Mouse (Mus musculus) stomach, postnatal 0 days (tissue): ENCODE data around the gene Ubtf. TPM values are rescaled to one million over a fixed set of nuclear protein-coding genes. Genes with fewer than 3 reads are reported as not detected.

ENCODE experiments used
- ATAC-seq: fragments of 200-750 bp; cut with Nextera tagmentation; 2 replicates; pipeline ENCODE4 v1.8.0; 2017; ENCODE audit not compliant: low FRiP score, low TSS enrichment
- DNase-seq: peaks from one replicate; pipeline ENCODE4 v3.0.0-alpha.2; 2016; ENCODE audit warnings: low spot score
- H3K27ac ChIP-seq: fragments of 300-500 bp; sonication (generic); replicated peaks from 2 replicates; pipeline ENCODE4 v1.5.1; 2014; ENCODE audit warnings: mild to moderate bottlenecking, control low read depth
- H3K27me3 ChIP-seq: fragments of 300-500 bp; sonication (generic); 2 replicates; pipeline ENCODE4 v1.6.1; 2014; ENCODE audit warnings: low read length; ENCODE audit not compliant: control insufficient read depth, insufficient read depth
- H3K36me3 ChIP-seq: fragments of 300-500 bp; sonication (generic); 2 replicates; pipeline ENCODE4 v1.6.1; 2014; ENCODE audit warnings: low read length, mixed read lengths; ENCODE audit not compliant: control insufficient read depth, insufficient read depth
- H3K4me1 ChIP-seq: fragments of 300-500 bp; sonication (generic); replicated peaks from 2 replicates; pipeline ENCODE4 v1.6.1; 2014; ENCODE audit warnings: antibody characterized with exemption; ENCODE audit not compliant: control insufficient read depth, insufficient read depth
- H3K4me2 ChIP-seq: fragments of 300-500 bp; sonication (generic); replicated peaks from 2 replicates; pipeline ENCODE4 v1.6.1; 2014; ENCODE audit warnings: low read depth, mild to moderate bottlenecking, control low read depth, moderate library complexity
- H3K4me3 ChIP-seq: fragments of 300-500 bp; sonication (generic); 2 replicates; pipeline ENCODE4 v1.5.1; 2014; ENCODE audit warnings: low read depth, low read length, control low read depth
- H3K9ac ChIP-seq: fragments of 300-500 bp; sonication (generic); 2 replicates; pipeline ENCODE4 v1.6.1; 2014; ENCODE audit warnings: mild to moderate bottlenecking, low read length, control low read depth, mixed read lengths
- H3K9me3 ChIP-seq: fragments of 300-500 bp; sonication (generic); 2 replicates; pipeline ENCODE4 v1.6.1; 2016; ENCODE audit warnings: low read length; ENCODE audit not compliant: control insufficient read depth
- CTCF ChIP-seq: IDR thresholded peaks from 2 replicates; pipeline ENCODE4 v1.5.1; 2016; ENCODE audit warnings: antibody characterized with exemption, low read depth, mild to moderate bottlenecking, moderate library complexity
- EP300 ChIP-seq: optimal IDR thresholded peaks from 2 replicates; pipeline ENCODE3; 2016; ENCODE audit warnings: antibody characterized with exemption
- WGBS: fragments of 180-500 bp; shearing (Covaris S2); extraction: QIAGEN DNeasy Blood & Tissue Kit; methylation state at CpG from one replicate; pipeline ENCODE4 v1.1.7; 2014; 5-methylcytosine and 5-hydroxymethylcytosine counted together
- polyA plus RNA-seq: library from polyadenylated mRNA; unstranded; fragments of >200 nt; fragmentation: Nextera tagmentation; extraction: Ambion mirVana; gene quantifications from 2 replicates; pipeline ENCODE4 v1.2.1, GENCODE M21; 2015

The Ubtf gene
- polyA plus RNA-seq, 1 experiment from 2014 or later: 46.7 TPM

- no peaks in the 10 kb centered on the region for H3K4me1 ChIP-seq
- H3K4me2 ChIP-seq: no peak overlapping the region
- H3K9ac ChIP-seq: no peak overlapping the region
- H3K9me3 ChIP-seq: no peaks in the 10 kb centered on the region
- no peak for TF ChIP-seq CTCF
- no peak for TF ChIP-seq EP300
- H3K4me3 ChIP-seq: no peak overlapping the region
- no peak overlapping the region for H3K27ac ChIP-seq
- ATAC-seq (no peak), DNase-seq (no peak)
- 70% methylated on average over 1 of the region's 1 CpGs for WGBS
- H3K27me3 ChIP-seq: no peaks in the 10 kb centered on the region
- H3K36me3 ChIP-seq: no peaks in the 10 kb centered on the region
Observed at GRCm38 (mm10) chr11:102336191-102336590, 16.6 kb upstream of the Ubtf start.

GRCm38 (mm10) chr11:102334973-102335700 lies 15.6 kb upstream of the Ubtf start:
- WGBS: 22% methylated on average over 9 of the region's 9 CpGs
- H3K9me3 ChIP-seq: no peaks in the 10 kb centered on the region
- H3K27ac ChIP-seq: no peak overlapping the region
- H3K36me3 ChIP-seq: no peaks in the 10 kb centered on the region
- H3K4me1 ChIP-seq: no peaks in the 10 kb centered on the region
- ATAC-seq (no peak), DNase-seq (no peak)
- H3K4me3 ChIP-seq: no peak overlapping the region
- no peaks in the 10 kb centered on the region for H3K27me3 ChIP-seq
- H3K4me2 ChIP-seq: no peak overlapping the region
- TF ChIP-seq CTCF (no peak), EP300 (no peak)
- no peak overlapping the region for H3K9ac ChIP-seq

GRCm38 (mm10) chr11:102334010-102334409 lies 14.5 kb upstream of the Ubtf start:
- H3K27me3 ChIP-seq: no peaks in the 10 kb centered on the region
- no peaks in the 10 kb centered on the region for H3K36me3 ChIP-seq
- TF ChIP-seq CTCF (no peak), EP300 (no peak)
- DNase-seq: no peak
- no peaks in the 10 kb centered on the region for H3K9me3 ChIP-seq
- H3K4me1 ChIP-seq: no peaks in the 10 kb centered on the region
- whole genome bisulfite sequencing: 38% methylated on average over 4 of the region's 4 CpGs
- no peak overlapping the region for H3K27ac ChIP-seq
- ATAC-seq: no peak
- no peak overlapping the region for H3K9ac ChIP-seq
- H3K4me3 ChIP-seq: no peak overlapping the region
- no peak overlapping the region for H3K4me2 ChIP-seq

- Histone ChIP-seq H3K4me2 (no peak overlapping the region), H3K27ac (no peak overlapping the region), H3K27me3 (no peaks in the 10 kb centered on the region), H3K36me3 (no peaks in the 10 kb centered on the region), H3K4me1 (no peaks in the 10 kb centered on the region), H3K9me3 (no peaks in the 10 kb centered on the region), H3K9ac (no peak overlapping the region), H3K4me3 (no peak overlapping the region)
- ATAC-seq (no peak), DNase-seq (no peak)
- TF ChIP-seq CTCF (no peak), EP300 (no peak)
Observed at GRCm38 (mm10) chr11:102333061-102333460, 13.5 kb upstream of the Ubtf start.

GRCm38 (mm10) chr11:102331806-102332205 lies 12.3 kb upstream of the Ubtf start:
- Histone ChIP-seq H3K4me3 (no peak overlapping the region), H3K27me3 (no peaks in the 10 kb centered on the region), H3K9ac (no peak overlapping the region), H3K4me1 (no peaks in the 10 kb centered on the region), H3K27ac (no peak overlapping the region), H3K9me3 (no peaks in the 10 kb centered on the region), H3K4me2 (no peak overlapping the region), H3K36me3 (no peaks in the 10 kb centered on the region)
- no peak for ATAC-seq
- 52% methylated on average over 4 of the region's 4 CpGs for WGBS
- TF ChIP-seq CTCF (no peak), EP300 (no peak)
- no peak for DNase-seq

GRCm38 (mm10) chr11:102330039-102330438 lies 10.5 kb upstream of the Ubtf start:
- no peaks in the 10 kb centered on the region for H3K36me3 ChIP-seq
- ATAC-seq: no peak
- H3K4me1 ChIP-seq: no peaks in the 10 kb centered on the region
- no peaks in the 10 kb centered on the region for H3K27me3 ChIP-seq
- no peak for DNase-seq
- H3K9me3 ChIP-seq: no peaks in the 10 kb centered on the region
- WGBS: 75% methylated on average over 3 of the region's 3 CpGs
- no peak overlapping the region for H3K27ac ChIP-seq
- TF ChIP-seq EP300 (no peak), CTCF (no peak)
- H3K9ac ChIP-seq: no peak overlapping the region
- H3K4me3 ChIP-seq: no peak overlapping the region
- H3K4me2 ChIP-seq: no peak overlapping the region
